Mouse (Mus musculus) E14TG2a.4 (cell line): ENCODE measurements around the gene Aip.

Source experiments
- CTCF ChIP-seq: conservative IDR thresholded peaks from 2 replicates; pipeline ENCODE4 v1.5.1; 2014; ENCODE audit warnings: low read length
- NANOG ChIP-seq: IDR thresholded peaks from 2 replicates; pipeline ENCODE4 v1.6.1; 2014; ENCODE audit warnings: borderline replicate concordance, low read length, mixed read lengths

- TF ChIP-seq CTCF (no peak), NANOG (no peak)
Observed at GRCm38 (mm10) chr19:4117006-4117405, 8.7 kb downstream of the Aip start.
